Mouse (Mus musculus) urinary bladder, adult 18-20 months (tissue): ENCODE data around the gene Flnb.

Source experiments
- DNase-seq, 2 experiments: peaks; one replicate each; pipeline ENCODE4 v3.0.0; 2022; ENCODE audit warnings: low spot score in 2 of 2, mixed read lengths in 2 of 2

The Flnb gene

DNA sequence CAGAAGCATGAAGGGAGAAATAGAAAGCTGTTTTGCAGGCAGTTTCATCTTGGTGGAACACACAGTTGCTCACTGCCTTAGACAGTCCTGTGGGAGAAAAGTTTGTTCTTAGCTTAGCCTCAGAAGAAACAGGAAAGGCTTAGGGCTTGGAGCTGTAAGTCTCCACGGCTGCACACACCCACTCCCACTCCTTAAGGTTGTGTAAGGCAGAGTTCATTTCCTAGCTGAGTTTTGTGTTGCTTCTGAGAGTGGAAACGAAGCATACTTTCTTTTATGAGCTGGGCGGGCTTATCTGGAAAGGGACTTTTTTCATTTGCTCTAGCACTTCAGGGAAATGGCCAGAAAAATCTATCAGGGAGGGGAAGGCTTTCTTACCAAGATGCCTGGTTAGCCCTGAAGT lies 82.2 kb downstream of the Flnb start:
- peak in 1 of 2 experiments; percentile 18 for DNase-seq

DNA sequence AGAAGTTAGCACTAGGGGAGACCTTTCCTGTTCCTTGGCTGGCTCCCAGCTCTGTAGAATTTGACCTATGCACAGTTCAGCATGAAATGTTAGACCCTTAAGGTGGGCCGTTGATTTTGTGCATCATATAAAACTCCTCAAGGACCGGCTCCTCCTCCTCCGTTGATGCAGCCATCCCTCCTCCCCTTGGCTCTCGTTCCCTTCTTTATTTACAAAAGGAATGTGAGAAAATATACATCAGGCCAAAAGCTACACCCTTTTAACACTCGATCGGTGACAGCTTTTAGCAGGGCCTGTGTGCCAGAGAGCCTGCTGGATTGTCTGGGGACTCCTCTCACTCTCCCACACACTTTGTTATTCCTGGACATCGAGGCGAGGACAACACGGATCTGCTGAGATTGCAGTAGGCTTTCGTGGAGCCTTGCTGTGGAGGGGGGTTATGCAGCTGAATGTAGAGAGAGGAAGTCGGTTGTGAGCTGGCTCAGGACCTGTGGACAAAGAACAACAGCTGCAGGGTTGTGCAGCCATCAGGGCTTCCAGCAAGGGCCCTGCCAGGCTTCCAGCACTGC lies 82.8 kb downstream of the Flnb start:
- peak in 1 of 2 experiments; percentile 31 for DNase-seq

DNA sequence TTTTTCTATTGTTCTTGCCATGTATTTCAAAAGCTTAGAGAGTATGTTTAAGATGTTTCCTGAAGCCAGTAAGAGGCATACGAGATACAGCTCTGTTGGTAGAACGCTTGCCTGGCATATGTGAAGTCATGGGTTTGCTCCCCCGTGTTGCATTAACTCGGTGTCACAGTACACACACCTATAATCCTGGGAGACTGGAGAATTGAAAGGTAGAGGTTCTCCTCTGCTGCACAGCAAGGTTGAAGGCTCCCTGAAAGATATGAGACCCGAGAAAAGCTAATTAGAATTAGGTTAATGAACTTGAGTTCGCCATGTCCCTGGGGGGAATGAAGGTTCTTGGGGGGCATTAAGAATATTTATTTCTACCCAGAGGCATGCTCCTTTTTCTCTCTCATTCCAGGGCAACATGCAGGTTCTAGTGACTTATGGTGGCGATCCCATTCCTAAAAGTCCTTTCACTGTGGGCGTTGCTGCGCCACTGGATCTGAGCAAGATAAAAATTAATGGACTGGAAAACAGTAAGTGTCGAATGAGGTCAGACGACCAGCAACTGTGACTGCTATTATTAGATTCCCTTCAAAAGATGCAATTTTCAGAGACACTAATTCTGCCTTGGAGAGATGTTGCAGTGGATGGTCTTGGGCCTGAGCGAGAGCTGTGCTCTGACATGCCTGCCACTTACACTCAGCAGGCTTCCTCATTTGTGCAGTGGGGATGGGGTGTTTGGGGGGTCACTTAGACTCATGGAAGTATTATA lies 83.9 kb downstream of the Flnb start:
- no peak for DNase-seq

DNA sequence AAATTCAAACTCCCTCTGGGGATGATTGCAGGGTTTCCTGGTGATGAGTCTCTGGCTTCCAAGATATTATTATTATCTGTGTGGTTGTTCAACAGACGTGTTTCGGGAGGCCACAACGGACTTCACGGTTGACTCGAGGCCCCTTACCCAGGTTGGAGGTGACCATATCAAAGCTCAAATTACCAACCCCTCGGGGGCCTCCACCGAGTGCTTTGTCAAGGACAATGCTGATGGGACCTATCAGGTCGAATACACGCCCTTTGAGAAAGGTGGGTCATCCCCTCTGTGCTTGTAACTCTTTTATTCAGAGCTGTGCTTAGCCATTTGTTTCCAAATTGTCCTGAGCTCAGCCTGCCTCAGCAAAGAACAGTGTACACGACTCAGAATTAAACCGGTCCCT lies 89.3 kb downstream of the Flnb start:
- no peak for DNase-seq

DNA sequence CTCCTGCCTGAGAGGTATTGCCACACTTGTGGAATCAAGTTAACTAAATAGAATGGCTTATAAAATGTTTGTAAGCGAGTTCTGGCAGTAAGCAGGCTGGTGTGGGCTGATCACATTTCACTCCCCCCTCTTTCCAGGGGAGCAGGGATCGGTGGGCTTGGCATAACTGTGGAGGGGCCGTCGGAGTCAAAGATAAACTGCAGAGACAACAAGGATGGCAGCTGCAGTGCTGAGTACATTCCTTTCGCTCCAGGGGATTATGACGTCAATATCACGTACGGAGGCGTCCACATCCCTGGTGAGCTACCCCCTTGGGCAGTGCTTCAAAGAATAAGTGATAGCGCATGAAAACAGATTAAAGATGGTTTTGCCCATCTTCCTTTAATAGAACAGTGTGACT lies 91.7 kb downstream of the Flnb start:
- DNase-seq, result no peak

DNA sequence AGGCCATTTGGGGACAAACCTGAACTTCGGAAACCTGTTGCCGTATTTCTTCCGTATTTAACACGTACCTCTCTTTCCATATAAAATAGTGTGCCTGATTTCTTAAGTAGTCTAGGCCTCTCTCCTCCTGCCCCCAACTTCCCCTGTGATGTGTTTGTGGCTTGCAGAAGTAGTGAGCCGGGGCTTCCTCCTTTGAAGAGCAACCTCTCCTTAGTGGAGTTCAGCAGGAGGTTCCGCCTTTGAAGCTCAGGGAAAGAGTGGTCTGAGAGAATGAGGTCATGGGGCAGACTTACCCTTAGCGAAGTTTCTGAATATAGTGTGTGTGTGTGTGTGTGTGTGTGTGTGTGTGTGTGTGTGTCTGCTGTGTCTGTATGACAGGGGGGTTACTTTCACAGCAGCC lies 96.1 kb downstream of the Flnb start:
- no peak for DNase-seq

DNA sequence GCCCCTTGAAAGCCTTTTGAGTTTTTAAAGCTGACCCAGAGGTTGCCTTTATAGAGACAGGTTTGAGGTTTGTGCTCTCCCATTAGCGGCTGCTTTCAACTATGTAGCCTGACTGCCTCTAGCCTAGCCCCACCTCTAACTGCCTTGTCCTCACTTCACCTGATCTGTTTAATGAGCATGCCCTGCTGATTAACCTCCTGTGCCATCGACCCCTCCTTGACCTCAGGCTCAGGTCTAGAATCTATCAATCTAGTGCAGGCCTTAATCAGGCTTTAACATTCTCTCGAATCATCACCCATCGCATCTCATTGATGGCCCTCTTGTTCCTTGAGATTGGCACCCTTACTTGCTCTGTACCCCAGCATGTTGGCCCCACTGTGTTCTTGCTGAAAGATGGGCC lies 96.7 kb downstream of the Flnb start:
- no peak for DNase-seq

DNA sequence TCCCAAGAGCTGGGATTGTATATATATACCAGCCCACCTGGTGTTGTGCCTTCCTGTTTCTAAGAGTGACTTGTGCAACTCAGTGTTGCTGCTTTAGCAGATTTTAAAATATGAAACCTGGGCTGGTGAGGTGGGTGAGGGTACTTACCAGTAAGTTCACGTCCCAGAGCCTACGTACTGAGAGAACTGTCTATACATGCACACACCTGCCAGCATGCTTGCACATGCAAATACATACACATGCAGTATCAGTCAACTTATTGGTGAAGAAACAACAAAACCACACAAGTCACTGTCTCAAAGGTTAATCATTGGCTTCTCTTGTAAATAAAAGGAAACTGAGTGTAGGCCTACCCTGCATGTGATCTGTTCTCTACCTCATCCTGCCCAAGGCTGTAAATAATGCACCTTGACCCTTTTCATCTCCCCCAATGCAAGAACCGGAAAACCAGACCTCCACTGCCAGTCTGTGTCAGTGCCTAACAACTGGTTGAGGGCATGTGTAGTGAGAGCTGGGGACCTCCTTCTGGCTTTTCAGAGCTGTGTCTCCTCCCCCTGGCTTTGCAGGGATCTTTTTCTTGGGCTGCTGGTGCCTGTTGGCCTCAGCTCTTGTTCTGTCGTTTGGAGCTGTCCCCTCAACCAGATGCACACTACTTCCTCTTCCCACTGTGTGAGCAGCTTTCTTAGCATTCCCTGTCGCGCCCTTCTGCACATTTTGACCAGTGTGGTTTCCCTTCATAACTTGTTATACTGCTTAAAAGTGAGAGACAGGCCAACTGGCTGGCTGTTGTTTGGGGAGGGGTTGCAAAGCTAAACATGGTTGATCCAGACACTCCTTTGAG lies 100.6 kb downstream of the Flnb start:
- no peak for DNase-seq

DNA sequence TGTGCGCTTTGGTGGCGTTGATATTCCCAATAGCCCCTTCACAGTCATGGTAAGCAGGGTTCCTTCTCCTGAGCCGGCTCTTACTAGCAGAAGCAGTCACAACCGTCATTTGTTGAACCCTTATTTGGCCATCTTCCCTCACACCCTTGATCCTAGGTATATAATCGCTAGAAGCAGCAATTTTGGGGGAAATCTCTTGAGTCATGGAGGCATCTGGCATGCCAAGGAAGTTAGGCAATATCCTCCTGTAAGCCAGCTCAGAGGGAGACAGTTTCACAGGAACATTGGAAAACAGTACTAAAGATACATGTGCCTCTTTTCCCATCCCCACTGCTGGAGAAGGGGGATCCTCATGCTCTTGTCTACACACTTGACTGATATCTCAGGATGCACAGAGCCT lies 101.6 kb downstream of the Flnb start:
- DNase-seq, result no peak

- DNase-seq, result no peak
These were observed 102.2 kb downstream of the Flnb start for GRCm38 (mm10) chr14:7919921-7920320.

GRCm38 (mm10) chr14:7921459-7921858 lies 103.7 kb downstream of the Flnb start:
- no peak for DNase-seq

GRCm38 (mm10) chr14:7923635-7924034 lies 105.9 kb downstream of the Flnb start:
- DNase-seq, result no peak

GRCm38 (mm10) chr14:7928362-7928761 lies 110.6 kb downstream of the Flnb start:
- no peak for DNase-seq

DNA sequence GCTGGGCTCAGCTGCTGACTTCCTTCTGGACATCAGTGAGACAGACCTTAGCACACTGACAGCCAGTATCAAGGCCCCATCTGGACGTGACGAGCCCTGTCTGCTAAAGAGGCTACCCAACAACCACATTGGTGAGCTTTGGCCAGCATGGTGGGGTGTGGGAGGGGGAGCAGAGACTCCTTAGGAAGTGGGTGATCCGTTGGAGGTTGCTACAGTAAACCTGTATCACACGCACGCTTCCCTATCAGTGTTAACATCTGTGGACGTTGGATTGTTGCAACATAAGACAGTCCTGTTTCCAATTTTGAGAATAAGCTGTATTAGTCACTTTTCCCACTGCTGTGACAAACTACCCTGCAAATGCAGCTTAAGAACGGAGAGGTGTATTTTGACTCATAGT lies 111.3 kb downstream of the Flnb start:
- no peak for DNase-seq

DNA sequence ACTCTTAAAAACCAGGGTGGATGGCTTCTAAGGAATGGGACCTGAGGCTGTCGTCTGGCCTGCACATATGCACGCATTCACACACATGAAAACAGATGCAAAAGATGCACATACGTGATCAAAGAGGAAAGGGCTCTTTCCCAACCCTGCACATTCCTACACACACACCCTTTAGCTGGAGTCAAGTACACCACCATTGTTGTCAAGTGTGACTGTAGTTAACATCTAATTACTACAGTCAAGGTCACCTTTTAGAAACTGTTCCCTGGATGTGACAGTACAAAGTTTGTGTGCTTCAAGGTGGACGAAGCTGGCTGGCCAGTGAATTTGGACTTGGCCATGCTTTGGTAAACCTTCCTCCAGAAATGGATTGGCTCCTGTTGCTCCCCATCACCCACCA lies 114.4 kb downstream of the Flnb start:
- no peak for DNase-seq

DNA sequence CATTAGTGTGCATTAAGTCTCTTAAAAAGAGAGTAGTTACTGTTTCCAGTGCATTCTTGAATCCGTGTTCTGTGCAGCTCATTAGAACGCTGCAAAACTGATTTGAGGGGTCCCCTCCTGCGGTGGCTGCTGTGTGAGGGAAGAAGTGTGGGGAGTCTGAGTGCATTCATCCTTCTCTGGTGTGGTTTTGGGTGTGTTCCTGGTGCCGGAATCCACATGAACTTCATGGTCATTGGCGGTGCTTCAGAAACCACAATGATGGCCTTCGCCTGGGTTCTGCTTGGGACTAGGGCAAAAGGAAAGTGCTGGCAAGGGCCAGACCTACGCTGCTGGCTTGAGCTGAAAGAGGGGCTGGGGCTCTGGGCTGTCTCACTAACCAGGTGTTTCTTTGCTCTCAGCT lies 116.4 kb downstream of the Flnb start:
- DNase-seq, result no peak

GRCm38 (mm10) chr14:7937052-7937630 lies 119.4 kb downstream of the Flnb start:
- no peak for DNase-seq

GRCm38 (mm10) chr14:7938809-7939784 lies 121.3 kb downstream of the Flnb start:
- no peak for DNase-seq

GRCm38 (mm10) chr14:7941413-7941812 lies 123.7 kb downstream of the Flnb start:
- no peak for DNase-seq

GRCm38 (mm10) chr14:7943101-7943800 lies 125.5 kb downstream of the Flnb start:
- peak in 1 of 2 experiments; percentile 31 for DNase-seq

- no peak for DNase-seq
These were observed 126.0 kb downstream of the Flnb start for GRCm38 (mm10) chr14:7943801-7944135.
